Mouse (Mus musculus) C2C12 (cell line): Measurements from ENCODE around the gene Cacnb4. TPM values are rescaled to one million over a fixed set of nuclear protein-coding genes. Genes with fewer than 3 reads are reported as not detected.

Source experiments
- H3K27me3 ChIP-seq: one replicate; pipeline ENCODE4 v1.6.1; 2011; ENCODE audit not compliant: control insufficient read depth, insufficient read depth, insufficient read length
- H3K36me3 ChIP-seq: one replicate; pipeline ENCODE4 v1.6.1; 2011; ENCODE audit not compliant: control insufficient read depth, insufficient read depth
- H3K4me3 ChIP-seq: one replicate; pipeline ENCODE4 v1.5.1; 2011; ENCODE audit warnings: mild to moderate bottlenecking, control low read depth; ENCODE audit not compliant: poor library complexity, insufficient read depth, severe bottlenecking
- H3K79me2 ChIP-seq: one replicate; pipeline ENCODE4 v1.6.1; 2011; ENCODE audit not compliant: control insufficient read depth, insufficient read depth
- H3K79me3 ChIP-seq: one replicate; pipeline ENCODE4 v1.6.1; 2011; ENCODE audit warnings: low read depth, control low read depth
- H3ac ChIP-seq: one replicate; pipeline ENCODE3; 2011; ENCODE audit warnings: low read depth; ENCODE audit not compliant: control insufficient read depth, insufficient read length
- CEBPB ChIP-seq: IDR thresholded peaks from one replicate; pipeline ENCODE4 v1.6.1; 2011; ENCODE audit warnings: low read depth, mild to moderate bottlenecking, control low read depth, moderate library complexity
- CTCF ChIP-seq: IDR thresholded peaks from one replicate; pipeline ENCODE4 v1.5.1; 2011; ENCODE audit not compliant: control insufficient read depth, insufficient read depth, insufficient read length
- FOSL1 ChIP-seq: IDR thresholded peaks from one replicate; pipeline ENCODE4 v1.8.0; 2011; ENCODE audit warnings: mild to moderate bottlenecking, low read length; ENCODE audit not compliant: poor library complexity, insufficient read depth, severe bottlenecking
- MAX ChIP-seq: IDR thresholded peaks from one replicate; pipeline ENCODE4 v1.6.1; 2011; ENCODE audit warnings: mild to moderate bottlenecking, control low read depth
- MYOD1 ChIP-seq: IDR thresholded peaks from one replicate; pipeline ENCODE4 v1.6.1; 2011; ENCODE audit warnings: low read depth; ENCODE audit not compliant: control insufficient read depth, insufficient read length
- MYOG ChIP-seq: IDR thresholded peaks from one replicate; pipeline ENCODE4 v1.6.1; 2011; ENCODE audit not compliant: control insufficient read depth, insufficient read length; ENCODE audit errors: extremely low read depth
- USF1 ChIP-seq: IDR thresholded peaks from one replicate; pipeline ENCODE4 v1.6.1; 2011; ENCODE audit warnings: low read depth, mild to moderate bottlenecking, control low read depth, moderate library complexity
- polyA plus RNA-seq: library from polyadenylated mRNA; unstranded; fragments of >200 nt; fragmentation: generic; extraction: Trizol; gene quantifications from one replicate; pipeline ENCODE4 v1.2.1, GENCODE M21; 2012; ENCODE audit warnings: missing spikeins

The Cacnb4 gene
- polyA plus RNA-seq, 1 experiment: 0.01 TPM

DNA sequence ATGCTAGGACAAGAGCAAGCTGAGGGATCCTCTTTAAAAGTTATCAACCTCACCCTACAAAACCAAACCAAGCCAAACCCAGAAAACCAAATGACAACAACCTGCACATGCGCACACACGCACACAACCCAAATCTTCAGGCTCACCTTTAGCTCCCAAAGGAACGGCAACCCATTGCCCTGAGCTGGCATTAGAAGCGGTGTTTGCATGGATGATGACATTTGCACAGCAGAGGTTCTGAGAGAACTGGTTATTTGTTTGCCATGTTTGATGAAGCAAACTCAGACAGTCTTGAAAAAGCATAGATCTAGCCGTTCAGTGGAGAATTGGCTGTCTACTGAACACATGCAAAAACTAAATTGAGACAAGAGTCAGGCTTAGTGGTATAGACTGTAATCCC, 198.1 kb downstream of the Cacnb4 start:
- Histone ChIP-seq H3K4me3 (no peak overlapping the region), H3K27me3 (no peaks in the 10 kb centered on the region), H3K36me3 (no peaks in the 10 kb centered on the region), H3K79me2 (no peaks in the 10 kb centered on the region), H3ac (no peak overlapping the region), H3K79me3 (no peaks in the 10 kb centered on the region)
- TF ChIP-seq CTCF (no peak), USF1 (no peak), MYOG (no peak)

DNA sequence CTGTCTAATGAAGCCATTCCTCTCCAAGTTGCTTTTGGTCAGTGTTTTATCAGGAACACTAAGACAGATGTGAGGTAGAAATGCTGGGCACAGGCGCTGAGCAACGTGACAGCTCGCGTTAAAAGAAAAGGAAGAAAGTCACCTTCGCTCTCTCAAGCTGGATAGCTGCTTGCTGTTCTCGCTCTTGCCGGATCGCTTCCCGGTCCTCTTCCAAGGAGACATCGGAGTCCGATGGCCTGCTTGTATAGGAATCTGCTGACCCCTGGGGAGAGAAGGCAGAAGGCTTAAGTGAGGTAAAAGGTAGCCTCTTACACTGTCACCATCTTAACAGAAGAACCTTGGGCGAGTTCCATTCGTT, 199.1 kb downstream of the Cacnb4 start:
- Histone ChIP-seq H3K36me3 (no peaks in the 10 kb centered on the region), H3K79me2 (no peaks in the 10 kb centered on the region), H3K27me3 (no peaks in the 10 kb centered on the region), H3K4me3 (no peak overlapping the region), H3K79me3 (no peaks in the 10 kb centered on the region), H3ac (no peak overlapping the region)
- TF ChIP-seq MYOD1 (no peak), CTCF (no peak), CEBPB (no peak), MYOG (no peak), FOSL1 (no peak), USF1 (no peak), MAX (no peak)

DNA sequence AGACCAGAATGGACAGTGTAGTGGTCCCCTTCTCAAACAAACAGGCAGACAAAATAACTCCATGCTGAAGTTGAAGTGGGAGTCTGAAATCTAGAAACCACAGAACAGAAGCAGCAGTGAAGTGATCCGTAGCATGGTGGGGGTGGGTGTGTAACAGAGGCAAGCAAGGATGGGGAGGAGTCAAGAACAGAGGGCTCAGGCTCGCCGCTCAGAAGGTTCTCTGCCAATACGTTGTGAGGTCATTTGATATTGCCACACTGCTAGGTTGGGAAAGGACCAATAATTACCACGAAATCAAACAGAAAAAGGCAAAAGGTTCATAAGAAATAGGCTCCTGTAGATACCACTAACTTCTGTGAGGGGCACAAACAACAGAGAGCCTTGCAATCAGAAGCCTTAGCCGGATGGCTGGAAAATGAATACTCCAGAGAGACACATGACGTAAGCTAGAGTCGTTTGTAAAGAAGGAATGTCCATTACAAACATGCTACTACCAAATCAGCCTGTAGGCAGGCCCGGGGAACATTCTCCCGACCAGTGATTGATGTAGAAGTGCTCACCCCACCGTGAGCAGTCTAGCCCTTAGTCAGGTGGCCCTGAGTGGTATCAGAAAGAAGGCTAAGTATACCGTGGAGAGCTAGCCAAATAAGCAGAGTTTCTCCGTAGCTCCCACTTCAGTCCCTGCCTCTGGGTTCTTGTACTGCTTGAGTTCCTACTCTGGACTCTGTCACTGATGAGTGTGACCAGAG, 199.7 kb downstream of the Cacnb4 start:
- no peak overlapping the region for H3K4me3 ChIP-seq
- H3K79me3 ChIP-seq: no peaks in the 10 kb centered on the region
- no peaks in the 10 kb centered on the region for H3K36me3 ChIP-seq
- TF ChIP-seq MYOD1 (no peak), CTCF (no peak), MYOG (no peak), FOSL1 (no peak), MAX (no peak), USF1 (no peak), CEBPB (no peak)
- H3ac ChIP-seq: no peak overlapping the region
- H3K27me3 ChIP-seq: no peaks in the 10 kb centered on the region
- H3K79me2 ChIP-seq: no peaks in the 10 kb centered on the region

DNA sequence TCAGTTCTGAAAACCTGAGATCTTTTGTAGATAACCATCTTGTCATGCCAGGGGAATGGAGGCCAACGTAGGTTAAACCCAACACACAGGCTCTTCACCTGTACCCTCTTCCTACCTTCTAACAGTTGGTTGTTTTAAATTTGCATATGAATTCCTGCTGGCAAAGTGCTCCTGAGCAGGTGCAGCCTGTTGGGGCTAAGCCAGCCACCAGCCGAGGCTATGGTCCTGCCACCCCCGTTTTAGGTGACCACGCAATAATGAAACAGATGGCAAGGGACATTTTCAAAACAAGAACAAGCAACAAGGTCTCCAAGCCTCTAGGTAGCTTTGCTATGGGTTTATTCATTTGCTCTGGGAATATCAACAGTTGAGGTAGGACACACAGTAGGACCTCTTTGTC, 200.8 kb downstream of the Cacnb4 start:
- Histone ChIP-seq H3ac (no peak overlapping the region), H3K4me3 (no peak overlapping the region), H3K36me3 (no peaks in the 10 kb centered on the region), H3K27me3 (no peaks in the 10 kb centered on the region), H3K79me2 (no peaks in the 10 kb centered on the region), H3K79me3 (no peaks in the 10 kb centered on the region)
- no peak for TF ChIP-seq CTCF
- no peak for TF ChIP-seq CEBPB
- TF ChIP-seq FOSL1: no peak
- no peak for TF ChIP-seq MYOD1
- no peak for TF ChIP-seq MYOG
- TF ChIP-seq MAX: no peak
- no peak for TF ChIP-seq USF1

DNA sequence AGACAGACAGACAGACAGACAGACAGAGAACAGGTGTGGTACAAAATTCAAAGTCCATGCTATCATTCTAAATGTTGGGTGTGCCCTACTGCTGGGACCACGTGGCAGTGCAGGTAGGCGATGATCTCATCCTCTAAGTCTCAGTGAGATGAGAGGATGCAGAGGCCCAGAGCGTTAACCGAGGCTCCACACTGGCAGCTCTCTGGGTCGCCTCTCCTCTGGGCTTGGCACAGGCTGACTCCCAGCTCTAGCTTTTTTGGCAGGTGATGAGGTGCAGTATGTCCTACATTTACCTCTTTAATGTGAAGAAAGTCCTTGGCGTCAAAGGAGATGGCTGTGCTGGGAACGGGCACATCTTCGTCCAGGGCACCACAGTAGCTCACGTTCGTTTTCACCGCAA, 202.1 kb downstream of the Cacnb4 start:
- H3K36me3 ChIP-seq: no peaks in the 10 kb centered on the region
- H3K27me3 ChIP-seq: no peaks in the 10 kb centered on the region
- H3K79me2 ChIP-seq: no peaks in the 10 kb centered on the region
- H3ac ChIP-seq: no peak overlapping the region
- H3K79me3 ChIP-seq: no peaks in the 10 kb centered on the region
- no peak overlapping the region for H3K4me3 ChIP-seq
- TF ChIP-seq USF1 (no peak), CTCF (no peak), MAX (no peak), CEBPB (no peak), FOSL1 (no peak), MYOG (no peak), MYOD1 (no peak)
